Mouse (Mus musculus): ENCODE measurements around the gene H1f0.
A peak's percentile ranks its signal among the peaks of the same experiment; 100 is the strongest.

H1f0 gene

GRCm38 (mm10) chr15:79068416-79068815 is 40.2 kb downstream of the H1f0 start:
- no peak for DNase-seq (ENCODE audit: low spot score in 2 of 2)

GRCm38 (mm10) chr15:79071117-79072039 is 43.1 kb downstream of the H1f0 start:
- peak; percentile 41 to 43 for DNase-seq (ENCODE audit: low spot score in 2 of 2)

GRCm38 (mm10) chr15:79073752-79074151 is 45.5 kb downstream of the H1f0 start:
- no peak for DNase-seq (ENCODE audit: low spot score in 2 of 2)

- no peak for DNase-seq (ENCODE audit: low spot score in 2 of 2)
These were observed 46.2 kb downstream of the H1f0 start for GRCm38 (mm10) chr15:79074446-79074845.

- peak; percentile 88 for DNase-seq (ENCODE audit: low spot score in 2 of 2)
These were observed 46.8 kb downstream of the H1f0 start, which contains the start of gene Eif3l for GRCm38 (mm10) chr15:79074913-79075532. Gene Eif3l (plus strand): TSS chr15:79075179.

GRCm38 (mm10) chr15:79075658-79076365 is 47.6 kb downstream of the H1f0 start:
- no peak for DNase-seq (ENCODE audit: low spot score in 2 of 2)

GRCm38 (mm10) chr15:79079567-79079966 is 51.3 kb downstream of the H1f0 start:
- no peak for DNase-seq (ENCODE audit: low spot score in 2 of 2)

Measured in spleen, postnatal 36 days (tissue).